Mouse (Mus musculus): ENCODE measurements around the gene Spon2.

- TF ChIP-seq CTCF (IDR thresholded peaks at IDR 0.05; ENCODE audit: control insufficient read depth, insufficient read depth, insufficient replicate concordance, low read depth, low read length) (no peak), POLR2A (IDR thresholded peaks at IDR 0.05; ENCODE audit: control insufficient read depth, low read depth, low read length) (no peak)
These were observed 16.3 kb upstream of the Spon2 start for GRCm38 (mm10) chr5:33234391-33235031.
